In genomic region chr15:75118742-75119141, GRCm38 (mm10) we compare ENCODE assay signal across 9 mouse cellular contexts. TPM values are rescaled to one million over a fixed set of nuclear protein-coding genes. Genes with fewer than 3 reads are reported as not detected.
DNase-seq lines count a peak whose midpoint lies in the region; ATAC-seq and TF ChIP-seq lines count a peak whose summit lies in the region.
"Not testable (repeated sequence)": the region's sequence is repeated elsewhere in the genome, so short reads cannot be mapped to it uniquely, and the experiment has no call there.
"Had no signal": no experiment of that assay in that cellular context is flagged by ENCODE, and none has a peak within 500 bp of the region (broad histone marks: within the 10 kb centered on the region; RNA-seq: fewer than 3 reads in every experiment).

No protein-coding gene starts in this region.

- WGBS in forebrain, postnatal 0 days = 19% methylated on average over 5 of the region's 7 CpGs
- 20% methylated on average over 5 of the region's 7 CpGs for WGBS in midbrain, embryonic 11.5 days
- WGBS in spleen, adult 2 months = 40% methylated on average over 6 of the region's 7 CpGs

- not testable (repeated sequence) for H3K36me3 ChIP-seq in forebrain, postnatal 0 days (ENCODE audit: insufficient read depth); midbrain, embryonic 11.5 days (ENCODE audit: control insufficient read depth, insufficient read depth, low read length); spleen, adult 2 months (ENCODE audit: control insufficient read depth, insufficient read depth, low read length)

- not testable (repeated sequence) for H3K27ac ChIP-seq in forebrain, postnatal 0 days (ENCODE audit: low read depth, low read length); midbrain, embryonic 11.5 days (ENCODE audit: low read depth, low read length); spleen, adult 2 months (ENCODE audit: insufficient read depth, low read length)

- not testable (repeated sequence) for H3K4me3 ChIP-seq in forebrain, postnatal 0 days (ENCODE audit: low read depth, low read length); midbrain, embryonic 11.5 days (ENCODE audit: low read depth, low read length); spleen, adult 2 months (ENCODE audit: extremely low read depth, insufficient read depth, insufficient read length)

- H3K9ac ChIP-seq in forebrain, postnatal 0 days; midbrain, embryonic 11.5 days (ENCODE audit: low read length): not testable (repeated sequence)

- H3K4me1 ChIP-seq in forebrain, postnatal 0 days (ENCODE audit: insufficient read depth); midbrain, embryonic 11.5 days (ENCODE audit: control insufficient read depth, insufficient read depth, low read length): not testable (repeated sequence)
- H3K4me1 ChIP-seq in spleen, adult 2 months (ENCODE audit: control insufficient read depth, insufficient read depth, insufficient read length) = peaks cover 25% of the 10 kb centered on the region; the same call in 1 of the 2 replicates

- H3K4me2 ChIP-seq in forebrain, postnatal 0 days (ENCODE audit: low read depth); midbrain, embryonic 11.5 days: not testable (repeated sequence)

- H3K9me3 ChIP-seq in forebrain, postnatal 0 days (ENCODE audit: low read length); midbrain, embryonic 11.5 days (ENCODE audit: control insufficient read depth, low read length): not testable (repeated sequence)

- not testable (repeated sequence) for H3K27me3 ChIP-seq in forebrain, postnatal 0 days (ENCODE audit: insufficient read depth, low read length); midbrain, embryonic 11.5 days (ENCODE audit: control insufficient read depth, insufficient read depth, low read length); spleen, adult 2 months (ENCODE audit: control insufficient read depth, insufficient read depth, low read length)

- TF ChIP-seq POLR2A in spleen, adult 2 months (IDR thresholded peaks at IDR 0.05; ENCODE audit: low read depth, low read length) = not testable (repeated sequence)

- DNase-seq in R1 (ENCODE audit: low read depth, low spot score) = peak; percentile 70
- peak; percentile 16 to 28 for DNase-seq in cerebellum, adult 18-20 months
- DNase-seq in forebrain, postnatal 0 days = peak; percentile 13
- DNase-seq in hindlimb bud, embryonic 11.5 days (ENCODE audit: extremely low spot score, low read depth, low spot score) = peak; percentile 6
- peak; percentile 38 for DNase-seq in left cerebral cortex, postnatal 4 days
- DNase-seq in midbrain, embryonic 11.5 days (ENCODE audit: low spot score, missing footprints) = peak; percentile 92
- peak in 1 of 2 experiments; percentile 61 for DNase-seq in spleen, adult 2 months (ENCODE audit: low read depth in 1 of 2, low spot score in 2 of 2)

- not testable (repeated sequence) for ATAC-seq in forebrain, postnatal 0 days; midbrain, embryonic 11.5 days (ENCODE audit: low FRiP score)

- peak; percentile 63 for TF ChIP-seq CTCF in forebrain, postnatal 0 days (IDR thresholded peaks at IDR 0.05; ENCODE audit: low read depth)
- peak; percentile 56; the same call in 1 of the 2 replicates for TF ChIP-seq CTCF in spleen, adult 2 months (IDR thresholded peaks at IDR 0.05; ENCODE audit: extremely low read depth, insufficient read depth, insufficient read length, insufficient replicate concordance)

- intact Hi-C loops in left cerebral cortex, postnatal 4 days (cut with DNase I) = not testable (repeated sequence)

RNA-seq across cellular contexts. Expression of gene Ly6c2, which starts 7.0 kb away (rescaled TPM):
- 0.38 TPM in 1 of 2 replicates, not detected in the other for total RNA-seq in forebrain, postnatal 0 days (2014; rRNA removed)
- 0.40 and 0.62 TPM in 2 replicates for polyA plus RNA-seq in forebrain, postnatal 0 days (2015; fragmentation: Nextera tagmentation; extraction: Ambion mirVana)
- under 1 TPM in 1 of 2 experiments, not detected in 1; 0.42 TPM for total RNA-seq in left cerebral cortex, postnatal 4 days (2021)
- polyA plus RNA-seq in midbrain, embryonic 11.5 days (2014; fragmentation: Nextera tagmentation; extraction: Ambion mirVana) = not detected in 2 replicates
- polyA plus RNA-seq in spleen, adult 2 months (2012; rRNA removed) = 193 and 254 TPM in 2 replicates
- polyA plus RNA-seq: hindbrain, embryonic 13.5 days; midbrain, embryonic 13.5 days had no signal

RNA-seq across cellular contexts. Expression of gene Ly6g, which starts 36.3 kb away (rescaled TPM):
- total RNA-seq in forebrain, postnatal 0 days (2014; rRNA removed) = not detected in 2 replicates
- polyA plus RNA-seq in forebrain, postnatal 0 days (2015; fragmentation: Nextera tagmentation; extraction: Ambion mirVana) = not detected in 2 replicates
- not detected for total RNA-seq in left cerebral cortex, postnatal 4 days (2021)
- not detected in 2 replicates for polyA plus RNA-seq in midbrain, embryonic 11.5 days (2014; fragmentation: Nextera tagmentation; extraction: Ambion mirVana)
- 1.7 TPM in 2 replicates for polyA plus RNA-seq in spleen, adult 2 months (2012; rRNA removed)
- polyA plus RNA-seq: hindbrain, embryonic 13.5 days; midbrain, embryonic 13.5 days had no signal

Comparison
In these comparisons a context has a peak if more than half of its experiments do, and no peak if none do; other contexts are left out.
1. RNA of gene Ly6c2, which starts 7.0 kb away (polyA plus RNA-seq): 193 to 254 TPM in spleen, adult 2 months; 0.40 to 0.62 TPM in forebrain, postnatal 0 days and not detected in midbrain, embryonic 11.5 days; every median in the first group is over 100 times any median in the second.